Mouse (Mus musculus): ENCODE measurements at regions not wholly inside any gene's neighbourhood (a gene's known extent, or its start where the extent isn't known, plus 50 kb on each side); places are given as distances from the start of the nearest gene placed in this dataset.

GRCm38 (mm10) chr11:7927676-7928075 lies 714.0 kb upstream of the Igfbp3 start:
- TF ChIP-seq CTCF (IDR thresholded peaks at IDR 0.05; ENCODE audit: low read depth): no peak
- no peak for TF ChIP-seq EP300 (IDR thresholded peaks at IDR 0.05; ENCODE audit: low read depth)
